Comparison of ENCODE assay signal across 8 mouse cellular contexts in the genomic region with DNA sequence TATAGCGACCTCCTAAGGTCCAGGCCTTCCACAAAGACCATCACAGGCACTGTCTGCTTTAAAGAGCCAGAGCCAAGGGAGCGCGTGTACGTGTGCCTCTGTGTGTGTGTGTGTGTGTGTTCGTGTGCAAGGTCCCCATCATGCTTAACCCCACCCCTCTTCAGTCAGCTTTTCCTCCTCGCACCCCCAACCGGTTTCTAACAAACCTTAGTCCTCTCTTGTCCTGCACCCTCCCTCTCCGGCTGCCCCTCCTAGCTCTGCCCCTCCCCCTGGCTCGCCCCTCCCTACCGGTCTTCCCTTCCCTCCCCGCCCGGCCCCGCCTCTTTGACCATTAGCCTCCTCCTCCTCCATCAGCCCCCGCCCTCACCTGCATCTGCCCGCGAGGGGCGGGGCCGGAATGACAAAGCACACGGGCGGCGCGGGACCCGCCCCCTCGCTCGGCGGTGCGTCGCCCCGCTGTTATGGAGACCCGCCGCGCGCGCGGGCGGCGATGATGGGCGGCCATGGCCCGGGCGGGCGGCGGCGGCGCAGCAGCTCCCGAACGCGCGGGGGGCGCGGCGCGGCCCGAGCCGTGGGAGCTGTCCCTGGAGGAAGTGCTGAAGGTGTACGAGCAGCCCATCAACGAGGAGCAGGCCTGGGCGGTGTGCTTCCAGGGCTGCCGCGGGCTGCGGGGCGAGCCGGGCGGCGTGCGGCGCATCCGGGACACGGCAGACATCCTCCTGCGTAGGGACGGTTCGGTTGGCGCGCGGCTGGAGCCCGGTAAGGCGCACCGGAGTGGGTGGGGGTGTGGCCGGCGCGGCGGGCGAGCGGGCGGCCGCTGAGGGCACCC. TPM values are rescaled to one million over a fixed set of nuclear protein-coding genes. Genes with fewer than 3 reads are reported as not detected.
DNase-seq lines count a peak whose midpoint lies in the region; ATAC-seq lines count a peak whose summit lies in the region.

Gene Spire2 (plus strand): TSS at position 452 of the 829 bp plus-strand sequence.

- peaks cover 17% of the 10 kb centered on the region for H3K4me1 ChIP-seq in hindbrain, embryonic 14.5 days (replicated peaks; ENCODE audit: control insufficient read depth, insufficient read depth, low read length)

- peak within 1 kb of the TSS; percentile 96 for H3K9ac ChIP-seq in hindbrain, embryonic 14.5 days

- peak within 1 kb of the TSS; percentile 86 for H3K4me2 ChIP-seq in hindbrain, embryonic 14.5 days (replicated peaks)

- WGBS in hindbrain, embryonic 14.5 days = 1% methylated on average over 78 of the region's 85 CpGs

- peak within 1 kb of the TSS; percentile 98 for H3K27ac ChIP-seq in hindbrain, embryonic 14.5 days

- peak; percentile 89 for ATAC-seq in hindbrain, embryonic 14.5 days (ENCODE audit: low FRiP score)
- ATAC-seq in megakaryocyte, adult 5-6 weeks (ENCODE audit: poor library complexity, severe bottlenecking) = peak; percentile 77

- H3K4me3 ChIP-seq in hindbrain, embryonic 14.5 days (replicated peaks; ENCODE audit: low read length) = peak within 1 kb of the TSS; percentile 93

- no peaks in the 10 kb centered on the region for H3K9me3 ChIP-seq in hindbrain, embryonic 14.5 days (ENCODE audit: control insufficient read depth, low read length)

- H3K36me3 ChIP-seq in hindbrain, embryonic 14.5 days (replicated peaks; ENCODE audit: control insufficient read depth, insufficient read depth) = no peaks in the 10 kb centered on the region

- DNase-seq in T-cell, adult 2 months (ENCODE audit: low spot score) = peak; percentile 73
- DNase-seq in cerebellum, postnatal 10 days = peak; percentile 90 to 96
- DNase-seq in frontal cortex, postnatal 14 days (ENCODE audit: low spot score in 2 of 2) = peak; percentile 33 to 44
- DNase-seq in hindbrain, embryonic 14.5 days (ENCODE audit: low spot score) = peak; percentile 84
- DNase-seq in left cerebral cortex, adult 18-20 months (ENCODE audit: low spot score in 2 of 2) = peak; percentile 58 to 61
- DNase-seq in right cerebral cortex, adult 2 months (ENCODE audit: low spot score in 2 of 2) = peak; percentile 53
- DNase-seq in urinary bladder, postnatal 36 days (ENCODE audit: low spot score in 2 of 2) = peak; percentile 68 to 71

- no peaks in the 10 kb centered on the region for H3K27me3 ChIP-seq in hindbrain, embryonic 14.5 days (ENCODE audit: control insufficient read depth, insufficient read depth, low read length)

RNA-seq across cellular contexts. Expression of gene Spire2, which starts in this region (rescaled TPM):
- polyA plus RNA-seq in hindbrain, embryonic 14.5 days (2014; fragmentation: Nextera tagmentation; extraction: Ambion mirVana) = 32.4 and 33.1 TPM in 2 replicates
- 10 to 100 TPM; 19.0 to 20.1 TPM for total RNA-seq in left cerebral cortex, adult 18-20 months (2021)
- total RNA-seq in megakaryocyte, adult 5-6 weeks (2015) = 0.07 TPM in 1 of 2 replicates, not detected in the other
- not detected in 2 replicates for total RNA-seq in megakaryocyte, adult 5-6 weeks (2017)

Comparison
In these comparisons a context has a peak if more than half of its experiments do, and no peak if none do; other contexts are left out.
1. Peak in every context shown above with its lines: DNase-seq, ATAC-seq, H3K4me3 ChIP-seq and H3K27ac ChIP-seq.
2. RNA of gene Spire2 (total RNA-seq): 19.0 to 20.1 TPM in left cerebral cortex, adult 18-20 months; 0.07 TPM in megakaryocyte, adult 5-6 weeks; every median in the first group is over 10 times any median in the second.
3. Peak in ATAC-seq in megakaryocyte, adult 5-6 weeks; RNA of the gene not detected or under 1 TPM.
4. DNase-seq: peak in every context shown above with its lines; median percentile 93 in cerebellum, postnatal 10 days; 84 in hindbrain, embryonic 14.5 days; 73 in T-cell, adult 2 months; 70 in urinary bladder, postnatal 36 days; 60 in left cerebral cortex, adult 18-20 months; 53 in right cerebral cortex, adult 2 months; 38 in frontal cortex, postnatal 14 days.